ENCODE assay signal across 20 mouse cellular contexts in genomic region chr17:71705113-71705512, GRCm38 (mm10). TPM values are rescaled to one million over a fixed set of nuclear protein-coding genes. Genes with fewer than 3 reads are reported as not detected.
"Had no signal": no experiment of that assay in that cellular context is flagged by ENCODE, and none has a peak within 500 bp of the region (broad histone marks: within the 10 kb centered on the region; RNA-seq: fewer than 3 reads in every experiment).

No protein-coding gene starts in this region.

- H3K9ac ChIP-seq: kidney, embryonic 15.5 days; limb, embryonic 13.5 days; liver, embryonic 14.5 days; midbrain, embryonic 13.5 days; neural tube, embryonic 15.5 days had no signal

- ATAC-seq: midbrain, embryonic 13.5 days had no signal

- DNase-seq: kidney, postnatal 14 days; left cerebral cortex, postnatal 4 days; lung, adult 2 months; lung, postnatal 36 days; right cerebral cortex, adult 18-20 months; right cerebral cortex, postnatal 25 days; thymus, postnatal 36 days had no signal

- H3K27me3 ChIP-seq: kidney, embryonic 15.5 days; limb, embryonic 13.5 days; midbrain, embryonic 13.5 days; neural tube, embryonic 15.5 days had no signal

- H3K36me3 ChIP-seq: kidney, embryonic 15.5 days; limb, embryonic 13.5 days; midbrain, embryonic 13.5 days; neural tube, embryonic 15.5 days had no signal

- H3K27ac ChIP-seq: kidney, embryonic 15.5 days; limb, embryonic 13.5 days; liver, embryonic 14.5 days; midbrain, embryonic 13.5 days; neural tube, embryonic 15.5 days had no signal

- H3K4me1 ChIP-seq: kidney, embryonic 15.5 days; limb, embryonic 13.5 days; neural tube, embryonic 15.5 days had no signal

- H3K4me2 ChIP-seq: kidney, embryonic 15.5 days; limb, embryonic 13.5 days; midbrain, embryonic 13.5 days; neural tube, embryonic 15.5 days had no signal

- H3K4me3 ChIP-seq: kidney, embryonic 15.5 days; limb, embryonic 13.5 days; midbrain, embryonic 13.5 days; neural tube, embryonic 15.5 days had no signal

- H3K9me3 ChIP-seq: kidney, embryonic 15.5 days; limb, embryonic 13.5 days; neural tube, embryonic 15.5 days had no signal

RNA-seq across cellular contexts. Expression of gene Togaram2, which starts 32.1 kb away (rescaled TPM):
- total RNA-seq: liver, adult 2 months; megakaryocyte progenitor cell, adult 5-6 weeks had no signal
- polyA plus RNA-seq: liver, adult 2 months; neural tube, embryonic 11.5 days had no signal

RNA-seq across cellular contexts. Expression of gene Pcare, which starts 47.6 kb away (rescaled TPM):
- total RNA-seq: liver, adult 2 months; megakaryocyte progenitor cell, adult 5-6 weeks had no signal
- polyA plus RNA-seq: kidney, embryonic 15.5 days; large intestine, adult 2 months; limb, embryonic 13.5 days; liver, adult 2 months; lung, postnatal 0 days; midbrain, embryonic 13.5 days; midbrain, postnatal 0 days; neural tube, embryonic 11.5 days; neural tube, embryonic 15.5 days; small intestine, adult 2 months; thymus, postnatal 0 days had no signal
